Mouse (Mus musculus): ENCODE measurements at regions not wholly inside any gene's neighbourhood (a gene's known extent, or its start where the extent isn't known, plus 50 kb on each side); places are given as distances from the start of the nearest gene placed in this dataset.

DNA sequence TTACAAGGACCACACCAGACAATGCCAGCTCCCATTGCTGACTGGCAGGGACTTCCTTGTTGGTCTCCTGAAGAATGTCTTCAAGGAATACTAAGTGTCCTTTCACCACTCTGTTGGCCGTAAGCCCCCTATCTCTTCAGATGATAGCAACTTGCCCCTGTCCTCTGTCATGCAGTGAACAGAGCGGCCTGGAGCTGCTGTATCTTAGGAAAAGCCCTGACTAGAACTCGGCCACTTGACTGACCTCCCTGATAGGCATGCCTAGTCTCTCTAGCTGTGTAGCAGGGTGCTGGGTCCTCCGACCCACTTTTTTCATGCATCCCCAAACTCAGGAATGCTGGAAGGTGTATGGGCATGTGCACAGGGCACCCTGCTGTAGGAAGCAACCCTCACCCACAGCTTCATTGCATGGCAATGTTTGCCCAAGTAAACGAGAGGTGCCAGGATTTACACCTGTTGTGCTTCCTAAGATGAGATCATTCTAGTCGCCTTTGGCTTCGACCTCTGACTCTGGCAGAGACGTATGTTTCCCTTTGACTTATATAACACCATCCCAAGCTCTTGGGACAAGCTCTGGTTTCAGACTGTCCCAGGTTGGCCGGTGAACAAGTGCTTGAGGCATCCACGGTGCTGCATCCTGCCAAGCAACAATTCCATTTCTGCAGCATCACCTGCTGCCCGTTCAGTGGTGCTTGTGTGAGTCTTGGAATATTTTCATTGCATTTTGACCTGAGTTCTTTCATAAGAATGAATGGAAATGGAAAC is 145.1 kb downstream of the Zfp36l1 start:
- no peak for DNase-seq (ENCODE audit: low spot score in 2 of 2)

- no peak for DNase-seq (ENCODE audit: low spot score in 2 of 2)
Measured at GRCm38 (mm10) chr12:79966621-79967490, 146.0 kb downstream of the Zfp36l1 start.

DNA sequence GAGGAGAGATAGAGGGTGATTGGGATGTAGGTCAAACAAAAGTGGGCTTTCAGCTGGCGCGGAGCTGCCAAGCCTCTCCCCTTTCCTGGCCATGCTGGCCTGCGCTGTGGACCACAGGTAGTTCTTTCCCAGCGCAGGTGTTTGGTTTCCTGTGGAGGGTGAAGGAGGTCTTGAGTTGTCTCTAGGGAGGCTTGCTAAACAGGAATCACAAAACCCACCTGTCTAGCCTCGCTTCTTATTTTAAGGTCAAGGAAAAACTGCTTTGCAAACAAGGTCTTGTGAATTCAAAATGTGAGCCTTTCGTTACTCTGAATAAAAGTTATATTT is 146.6 kb downstream of the Zfp36l1 start:
- no peak for DNase-seq (ENCODE audit: low spot score in 2 of 2)

GRCm38 (mm10) chr12:79965471-79966288 is 147.1 kb downstream of the Zfp36l1 start:
- DNase-seq (ENCODE audit: low spot score in 2 of 2), result no peak

DNA sequence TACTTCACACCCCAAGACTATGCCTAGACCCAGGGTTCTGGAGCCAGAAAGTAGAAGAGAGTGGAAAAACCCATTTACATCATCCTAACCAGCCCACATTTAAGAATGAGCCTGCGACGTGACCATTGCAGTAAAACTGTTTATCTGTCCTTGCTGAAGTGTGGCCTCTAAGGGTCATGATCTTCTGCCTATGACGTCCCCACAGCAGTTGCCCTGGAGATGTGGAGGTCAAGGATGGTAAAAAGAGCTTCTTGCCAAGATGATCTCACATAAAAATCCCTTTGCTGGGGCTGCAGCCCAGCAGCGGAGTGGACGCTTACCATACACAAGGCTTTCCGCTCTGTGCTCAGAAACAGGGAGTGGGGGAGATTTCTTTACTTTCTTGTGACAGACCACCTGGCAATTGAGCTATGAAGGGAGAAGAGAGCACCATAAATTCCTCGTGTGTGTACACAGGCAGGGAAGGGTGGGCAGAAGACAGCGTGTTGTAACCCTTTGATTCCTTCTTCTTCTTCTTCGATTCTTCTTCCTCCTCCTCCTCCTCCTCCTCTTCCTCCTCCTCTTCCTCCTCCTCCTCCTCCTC is 149.3 kb downstream of the Zfp36l1 start:
- DNase-seq (ENCODE audit: low spot score in 2 of 2), result no peak

DNA sequence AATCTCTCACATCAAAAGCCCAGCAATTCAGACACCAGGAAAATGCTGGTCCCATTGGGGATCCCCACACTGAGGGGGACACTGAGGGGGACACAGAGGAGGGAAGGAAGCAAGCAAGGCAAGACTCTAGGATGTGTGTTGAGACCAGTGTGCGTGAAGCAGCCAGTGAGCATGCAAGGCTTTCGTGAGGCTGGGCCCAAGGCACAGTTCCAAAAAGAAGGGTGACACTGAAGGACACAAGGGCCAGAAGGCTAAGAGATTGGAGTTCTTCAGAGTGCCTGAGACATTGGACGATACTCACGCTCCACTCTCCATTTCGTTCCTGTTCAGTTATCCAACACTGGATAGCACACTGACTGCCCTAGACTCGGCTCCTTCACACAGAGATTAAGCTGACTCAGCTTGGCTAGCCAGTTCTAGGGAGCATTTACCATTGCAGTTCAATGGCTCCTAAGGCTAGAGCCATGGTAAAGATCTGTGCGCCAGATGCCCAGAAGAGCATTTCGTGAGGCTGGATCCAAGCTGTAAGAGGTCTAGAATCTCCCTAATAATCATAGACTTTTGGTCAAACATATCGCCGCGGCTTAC is 150.1 kb downstream of the Zfp36l1 start:
- DNase-seq (ENCODE audit: low spot score in 2 of 2), result no peak

DNA sequence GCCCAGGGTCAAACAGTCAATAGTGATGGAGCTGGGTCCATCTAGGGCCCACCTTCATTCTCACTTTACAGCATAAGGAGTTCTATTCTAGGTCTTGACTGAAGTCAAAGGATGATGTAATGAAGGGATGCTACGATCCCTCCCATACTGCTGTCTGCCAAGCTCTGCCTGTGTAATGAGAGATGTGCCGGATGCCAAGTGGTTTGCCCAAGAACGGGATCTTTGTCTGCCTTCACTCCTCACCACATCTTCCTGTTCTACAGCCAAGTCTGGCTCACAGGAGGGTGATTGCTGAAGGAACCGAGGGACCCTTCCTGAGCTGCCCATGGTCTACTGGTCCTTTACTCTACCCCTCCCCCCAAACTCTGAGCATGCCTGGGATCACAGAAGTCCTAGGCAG is 150.9 kb downstream of the Zfp36l1 start:
- DNase-seq (ENCODE audit: low spot score in 2 of 2), result no peak

DNA sequence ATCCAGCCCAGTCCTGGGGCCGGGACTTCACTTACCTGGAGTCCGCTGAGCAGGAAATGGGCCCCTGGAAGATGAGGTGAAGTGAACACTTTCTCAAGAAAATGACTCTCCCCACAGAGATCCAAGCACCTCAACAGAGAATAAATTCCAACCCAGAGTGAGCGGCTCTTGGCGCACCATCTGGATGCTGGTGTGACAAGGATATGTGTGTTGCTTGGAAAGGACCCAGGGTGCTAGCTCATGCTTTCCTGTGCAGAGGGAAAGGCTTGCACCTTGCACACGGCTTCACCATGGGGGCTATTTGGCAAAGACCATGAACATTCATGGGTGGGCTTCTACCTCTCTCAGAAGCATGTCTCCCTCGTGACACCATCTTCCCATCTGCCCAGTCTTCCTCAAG is 151.7 kb downstream of the Zfp36l1 start:
- DNase-seq (ENCODE audit: low spot score in 2 of 2), result no peak

DNA sequence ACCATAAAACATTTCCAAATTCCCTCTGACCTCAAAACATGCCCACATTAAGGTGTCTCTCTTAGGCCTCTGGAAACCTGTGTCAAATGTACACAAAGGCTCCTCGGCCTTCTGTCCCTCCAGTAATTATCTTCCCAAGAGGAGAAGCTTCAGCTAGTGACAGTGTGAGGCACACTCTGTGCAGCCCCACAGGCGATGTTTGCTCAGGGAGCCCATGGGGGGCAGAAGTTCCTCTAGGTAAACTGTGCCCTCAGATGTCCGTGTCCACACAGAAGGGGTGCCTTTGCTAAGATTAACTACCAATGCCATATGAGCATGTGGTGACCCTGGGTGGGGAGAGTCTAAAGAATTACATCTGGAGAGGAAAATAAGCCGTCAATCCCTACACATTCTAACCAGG is 152.4 kb downstream of the Zfp36l1 start:
- no peak for DNase-seq (ENCODE audit: low spot score in 2 of 2)

DNA sequence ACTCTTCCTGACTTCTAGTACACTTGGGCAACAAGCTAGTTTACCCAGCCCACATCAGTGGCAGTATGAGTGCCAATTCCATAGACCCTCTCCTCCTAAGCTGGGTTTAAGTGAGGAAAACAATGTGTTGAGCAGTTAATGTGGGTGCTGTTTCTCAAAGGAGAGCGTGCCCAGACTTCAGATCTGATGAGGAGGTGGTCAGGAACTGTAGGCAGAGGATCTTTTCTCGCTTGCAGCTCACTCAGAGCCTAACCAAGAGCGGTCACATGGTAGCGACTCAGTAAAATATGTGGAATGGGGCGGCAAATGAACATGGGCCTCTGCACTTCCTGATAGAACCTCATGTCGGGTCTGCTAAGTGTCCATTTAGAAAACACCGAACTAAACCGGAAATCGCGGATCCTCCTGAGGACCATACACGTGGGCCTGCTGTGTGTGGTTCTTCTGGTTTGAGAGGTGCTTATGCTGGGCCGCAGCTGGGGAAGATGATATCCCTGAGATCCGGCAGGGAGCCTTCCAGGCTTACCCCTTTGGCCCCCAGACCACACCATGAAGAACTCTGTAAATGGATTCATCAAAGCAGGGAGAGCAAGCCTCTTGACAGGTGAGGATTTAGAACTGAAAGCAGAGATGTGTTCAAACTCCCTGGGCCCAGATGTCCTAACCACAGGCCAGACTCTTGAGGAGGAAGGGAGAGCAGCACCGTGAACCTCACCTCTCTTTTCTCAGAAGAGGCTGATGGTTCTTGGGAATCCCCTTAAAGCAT is 153.1 kb downstream of the Zfp36l1 start:
- no peak for DNase-seq (ENCODE audit: low spot score in 2 of 2)

- DNase-seq (ENCODE audit: low spot score in 2 of 2), result no peak
Measured at GRCm38 (mm10) chr12:79957211-79957610, 155.6 kb downstream of the Zfp36l1 start.

- no peak for DNase-seq (ENCODE audit: low spot score in 2 of 2)
Measured at GRCm38 (mm10) chr12:79956351-79956750, 156.5 kb downstream of the Zfp36l1 start.

DNA sequence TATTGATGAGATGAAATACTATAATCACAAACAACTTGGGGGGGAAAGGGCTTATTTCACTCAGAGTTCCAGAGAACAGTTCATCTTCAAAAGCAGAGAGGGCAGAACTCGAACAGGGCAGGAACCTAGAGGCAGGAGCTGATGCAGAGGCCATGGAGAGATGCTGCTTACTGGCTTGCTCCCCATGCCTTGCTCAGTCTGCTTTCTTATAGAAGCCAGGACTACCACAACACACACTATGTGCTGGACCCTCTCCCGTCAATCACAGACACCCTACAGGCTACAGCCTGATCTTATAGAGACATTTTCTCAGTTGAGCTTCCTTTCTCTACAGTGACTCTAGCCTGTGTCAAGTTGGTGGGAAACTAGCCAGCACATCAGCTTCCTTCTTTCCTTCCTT is 157.3 kb downstream of the Zfp36l1 start:
- DNase-seq (ENCODE audit: low spot score in 2 of 2), result no peak

DNA sequence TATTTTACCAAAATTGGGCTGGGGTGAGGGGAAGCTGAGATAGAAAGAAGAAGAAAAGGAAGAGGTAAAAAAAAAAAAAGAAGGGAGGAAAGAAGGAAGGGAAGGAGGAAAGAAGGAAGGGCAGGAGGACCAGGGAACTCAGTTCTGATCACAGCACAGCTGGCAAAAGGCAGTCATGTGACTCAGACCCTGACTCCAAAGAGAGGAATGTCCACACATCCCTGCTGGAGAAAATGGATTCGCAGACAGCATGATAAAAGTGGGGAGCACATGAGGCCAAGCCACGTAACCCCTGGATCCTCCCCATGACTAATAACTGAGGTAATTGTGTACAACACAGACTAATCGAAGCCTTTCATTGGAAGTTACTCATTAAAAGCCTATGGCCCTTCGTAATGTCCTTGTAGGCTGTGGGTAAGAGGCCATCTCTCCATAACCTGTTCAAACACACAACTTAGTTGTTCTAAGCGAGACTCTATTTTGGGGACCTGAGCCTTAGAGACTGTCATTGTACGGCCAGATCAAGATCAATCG is 162.2 kb downstream of the Zfp36l1 start:
- DNase-seq (ENCODE audit: low spot score in 2 of 2), result no peak

DNA sequence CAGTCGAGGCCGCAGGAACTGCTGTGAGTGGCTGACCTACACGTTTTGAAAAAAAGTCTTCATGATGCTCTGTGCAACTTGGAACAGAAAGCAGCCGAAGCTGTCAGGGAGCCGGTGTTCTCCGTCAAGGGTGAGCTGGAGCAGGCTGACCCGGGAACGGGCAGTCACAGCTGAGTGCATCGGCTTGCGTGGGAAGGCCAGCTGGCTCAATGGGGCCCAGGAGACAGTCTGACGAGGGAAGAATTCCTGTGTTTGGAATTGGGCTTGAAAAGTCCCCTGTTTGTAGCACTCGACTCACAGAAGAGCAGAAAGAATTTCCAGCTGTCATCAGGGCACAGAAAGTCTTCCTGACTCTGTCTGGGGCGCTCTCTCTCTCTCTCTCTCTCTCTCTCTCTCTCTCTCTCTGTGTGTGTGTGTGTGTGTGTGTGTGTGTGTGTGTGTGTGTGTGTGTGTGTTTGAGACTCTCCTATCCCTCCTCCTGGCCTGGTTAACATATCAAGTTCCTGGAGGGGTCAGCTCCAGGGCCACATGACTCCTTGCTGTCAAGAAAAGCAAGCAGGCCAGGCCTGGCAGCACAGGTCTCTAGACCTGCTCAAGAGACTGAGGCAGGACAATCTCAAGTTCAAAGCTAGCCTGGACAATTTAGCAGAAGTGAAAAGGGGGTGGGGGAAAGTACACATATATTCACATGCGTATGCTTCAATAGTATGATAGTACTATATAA is 163.6 kb downstream of the Zfp36l1 start:
- DNase-seq (ENCODE audit: low spot score in 2 of 2), result no peak

- no peak for DNase-seq (ENCODE audit: low spot score in 2 of 2)
Measured at GRCm38 (mm10) chr12:79947574-79947973, 165.2 kb downstream of the Zfp36l1 start.

DNA sequence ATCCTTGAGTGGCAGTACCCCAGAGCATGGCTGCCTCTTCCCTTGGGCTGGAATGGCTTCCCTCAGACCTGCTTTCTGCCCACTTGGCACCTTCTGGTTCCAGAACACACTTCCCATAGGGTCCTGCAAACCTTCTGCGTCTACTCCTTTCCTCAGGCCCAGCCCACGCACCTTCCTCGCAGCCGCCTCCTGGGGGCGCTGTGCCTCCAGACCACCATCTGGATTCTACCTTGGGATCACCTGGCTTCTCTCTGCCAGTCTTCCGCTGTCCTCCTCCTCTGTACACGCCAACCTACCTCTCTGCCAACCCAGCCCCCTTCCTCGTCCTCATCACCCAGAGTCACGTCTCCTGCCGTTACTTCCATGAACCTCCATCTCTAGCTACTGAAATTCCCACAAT is 166.0 kb downstream of the Zfp36l1 start:
- DNase-seq (ENCODE audit: low spot score in 2 of 2), result peak in 1 of 2 experiments; percentile 19

DNA sequence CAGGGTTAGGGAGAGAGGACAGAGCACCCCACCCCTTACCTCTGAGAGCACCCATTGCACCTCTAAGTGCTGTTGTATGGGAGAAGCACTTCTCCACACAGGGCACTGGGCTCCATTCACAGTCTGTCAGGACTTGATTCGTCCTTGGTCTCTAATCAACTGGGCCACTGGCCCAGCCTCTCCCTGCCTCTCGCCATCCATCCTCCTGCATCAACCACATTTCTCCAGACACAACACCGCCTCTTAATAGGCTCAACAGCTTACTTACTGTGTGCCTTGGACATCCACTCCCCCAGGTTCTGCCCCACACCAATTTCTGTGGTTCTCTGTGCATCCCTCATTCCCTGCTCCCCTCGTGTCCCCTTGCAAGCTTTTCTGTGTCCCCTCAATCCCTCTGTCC is 166.9 kb downstream of the Zfp36l1 start:
- no peak for DNase-seq (ENCODE audit: low spot score in 2 of 2)

DNA sequence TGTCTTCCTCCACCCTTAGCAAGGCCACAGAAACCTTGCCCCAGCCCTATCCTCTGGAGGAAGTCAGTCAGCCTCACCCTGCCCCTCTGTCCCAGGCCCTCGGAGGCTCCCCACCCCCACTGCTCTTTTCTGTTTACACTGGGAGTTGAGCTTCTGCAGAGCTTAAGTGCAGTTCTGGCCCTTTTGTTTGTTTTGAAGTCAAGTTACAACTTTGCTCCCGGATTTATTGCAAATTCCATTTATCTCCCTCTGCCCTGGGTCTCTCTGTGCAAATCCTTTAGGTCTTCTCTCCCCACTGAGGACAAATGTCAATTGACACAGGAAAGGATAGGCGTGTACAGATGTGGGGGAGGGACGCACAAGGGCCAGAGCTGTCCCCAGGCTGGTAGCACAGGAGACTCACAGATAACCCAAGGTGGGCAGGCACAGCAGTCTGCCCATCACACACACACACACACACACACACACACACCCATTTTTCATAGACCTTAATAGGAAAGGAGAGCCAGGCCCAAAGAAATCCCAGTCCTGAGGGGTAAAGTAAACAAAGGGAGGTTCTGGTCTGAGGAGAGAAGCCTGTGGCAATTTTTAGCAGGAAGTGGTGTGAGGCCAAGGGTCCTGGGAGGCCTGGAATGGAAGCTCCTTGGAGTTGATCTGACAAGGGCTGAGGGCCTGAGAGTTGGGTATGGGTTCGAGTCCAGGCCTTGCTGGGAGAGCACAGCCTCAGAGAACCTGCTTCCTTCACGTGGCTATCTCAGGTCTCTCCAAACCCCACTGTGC is 167.9 kb downstream of the Zfp36l1 start:
- no peak for DNase-seq (ENCODE audit: low spot score in 2 of 2)
